Mouse (Mus musculus) myocyte (in vitro differentiated cells): ENCODE data around the gene Slc44a5.

Source experiments
- MAX ChIP-seq: IDR thresholded peaks from one replicate; pipeline ENCODE4 v1.6.1; 2011; ENCODE audit warnings: low read depth, mild to moderate bottlenecking, control low read depth
- MYOD1 ChIP-seq, 3 experiments: IDR thresholded peaks; one replicate each; pipeline ENCODE4 v1.6.1; 2011; ENCODE audit warnings: control low read depth in 2 of 3, low read depth in 2 of 3, mild to moderate bottlenecking in 2 of 3, moderate library complexity in 1 of 3; ENCODE audit not compliant: insufficient read length in 2 of 3, control insufficient read depth in 1 of 3
- MYOG ChIP-seq, 3 experiments: IDR thresholded peaks; one replicate each; pipeline ENCODE4 v1.6.1; 2011; ENCODE audit warnings: control low read depth in 2 of 3, low read depth in 2 of 3, mild to moderate bottlenecking in 2 of 3; ENCODE audit not compliant: insufficient read length in 2 of 3, control insufficient read depth in 1 of 3, insufficient read depth in 1 of 3
- POLR2A ChIP-seq: IDR thresholded peaks from one replicate; pipeline ENCODE4 v1.6.1; 2011; ENCODE audit warnings: low read depth, mild to moderate bottlenecking, control low read depth, moderate library complexity; ENCODE audit not compliant: insufficient read length
- POLR2AphosphoS2 ChIP-seq: IDR thresholded peaks from one replicate; pipeline ENCODE4 v1.6.1; 2011; ENCODE audit warnings: low read depth, control low read depth; ENCODE audit not compliant: insufficient read length
- REST ChIP-seq: IDR thresholded peaks from one replicate; pipeline ENCODE4 v1.6.1; 2011; ENCODE audit warnings: mild to moderate bottlenecking, control low read depth, moderate library complexity; ENCODE audit not compliant: insufficient read depth, insufficient read length
- TCF12 ChIP-seq: IDR thresholded peaks from one replicate; pipeline ENCODE4 v1.6.1; 2011; ENCODE audit warnings: mild to moderate bottlenecking, control low read depth; ENCODE audit not compliant: poor library complexity, insufficient read depth, severe bottlenecking

- TF ChIP-seq POLR2A (no peak), TCF12 (no peak), POLR2AphosphoS2 (no peak), MAX (no peak), MYOD1 (IDR thresholded peaks at IDR 0.05; ENCODE audit: control insufficient read depth in 1 of 3, insufficient read length in 2 of 3, low read depth in 2 of 3) (no peak), REST (no peak), MYOG (IDR thresholded peaks at IDR 0.05; ENCODE audit: control insufficient read depth in 1 of 3, insufficient read depth in 1 of 3, insufficient read length in 2 of 3, low read depth in 2 of 3) (no peak)
These were observed 919 bp downstream of the Slc44a5 start for GRCm38 (mm10) chr3:153973949-153974760.
